Mouse (Mus musculus) kidney, embryonic 16.5 days (tissue): ENCODE measurements at regions not wholly inside any gene's neighbourhood (a gene's known extent, or its start where the extent isn't known, plus 50 kb on each side); places are given as distances from the start of the nearest gene placed in this dataset.

Experiments used
- ATAC-seq: fragments of 200-750 bp; cut with Nextera tagmentation; 2 replicates; pipeline ENCODE4 v1.8.0; 2017; ENCODE audit warnings: moderate TSS enrichment; ENCODE audit not compliant: low FRiP score, low TSS enrichment
- H3K27ac ChIP-seq: fragments of 300-500 bp; sonication (generic); 2 replicates; pipeline ENCODE4 v1.5.1; 2014; ENCODE audit warnings: low read length
- H3K27me3 ChIP-seq: fragments of 300-500 bp; sonication (generic); 2 replicates; pipeline ENCODE4 v1.6.1; 2014; ENCODE audit warnings: low read length, control low read depth, mixed read lengths; ENCODE audit not compliant: insufficient read depth
- H3K36me3 ChIP-seq: fragments of 300-500 bp; sonication (generic); 2 replicates; pipeline ENCODE4 v1.6.1; 2014; ENCODE audit warnings: low read length, control low read depth, mixed read lengths; ENCODE audit not compliant: insufficient read depth
- H3K4me1 ChIP-seq: fragments of 300-500 bp; sonication (generic); 2 replicates; pipeline ENCODE4 v1.6.1; 2014; ENCODE audit warnings: low read length, control low read depth, mixed read lengths; ENCODE audit not compliant: insufficient read depth
- H3K4me2 ChIP-seq: fragments of 300-500 bp; sonication (generic); replicated peaks from 2 replicates; pipeline ENCODE4 v1.6.1; 2014; ENCODE audit warnings: low read depth, low read length
- H3K4me3 ChIP-seq: fragments of 300-500 bp; sonication (generic); 2 replicates; pipeline ENCODE4 v1.5.1; 2014; ENCODE audit warnings: mild to moderate bottlenecking, low read length
- H3K9ac ChIP-seq: fragments of 300-500 bp; sonication (generic); replicated peaks from 2 replicates; pipeline ENCODE4 v1.6.1; 2014; ENCODE audit warnings: low read length
- H3K9me3 ChIP-seq: fragments of 300-500 bp; sonication (generic); 2 replicates; pipeline ENCODE4 v1.6.1; 2016; ENCODE audit warnings: low read length, control low read depth
- WGBS: fragments of 180-500 bp; shearing (Covaris S2); extraction: QIAGEN DNeasy Blood & Tissue Kit; methylation state at CpG from one replicate; pipeline ENCODE4 v1.1.7; 2014; 5-methylcytosine and 5-hydroxymethylcytosine counted together

DNA sequence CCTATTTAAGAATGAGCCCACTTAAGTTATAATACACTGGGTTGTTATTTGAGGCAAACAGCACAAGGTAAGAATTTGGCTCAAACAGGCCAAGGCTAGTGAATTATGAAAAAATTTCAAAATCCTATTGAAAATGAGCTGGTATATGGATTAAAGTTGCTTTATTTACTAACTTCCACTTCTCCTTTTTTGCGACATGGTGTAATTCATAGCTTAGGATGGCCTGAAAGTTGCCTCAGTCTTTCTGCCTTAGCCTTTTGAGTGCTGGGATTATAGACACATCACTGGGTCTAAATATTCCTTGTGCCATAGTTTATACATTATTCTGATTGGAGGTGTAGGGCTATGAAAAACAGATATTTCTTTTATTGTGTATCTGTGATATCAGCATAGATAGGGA is 81.9 kb downstream of the Edem1 start:
- Histone ChIP-seq H3K4me1 (no peaks in the 10 kb centered on the region), H3K9ac (no peak overlapping the region), H3K4me2 (no peak overlapping the region), H3K4me3 (no peak overlapping the region), H3K27ac (no peak overlapping the region), H3K36me3 (no peaks in the 10 kb centered on the region), H3K27me3 (no peaks in the 10 kb centered on the region), H3K9me3 (no peaks in the 10 kb centered on the region)
- 87% methylated on average over 1 of the region's 1 CpGs for WGBS
- ATAC-seq = no peak

DNA sequence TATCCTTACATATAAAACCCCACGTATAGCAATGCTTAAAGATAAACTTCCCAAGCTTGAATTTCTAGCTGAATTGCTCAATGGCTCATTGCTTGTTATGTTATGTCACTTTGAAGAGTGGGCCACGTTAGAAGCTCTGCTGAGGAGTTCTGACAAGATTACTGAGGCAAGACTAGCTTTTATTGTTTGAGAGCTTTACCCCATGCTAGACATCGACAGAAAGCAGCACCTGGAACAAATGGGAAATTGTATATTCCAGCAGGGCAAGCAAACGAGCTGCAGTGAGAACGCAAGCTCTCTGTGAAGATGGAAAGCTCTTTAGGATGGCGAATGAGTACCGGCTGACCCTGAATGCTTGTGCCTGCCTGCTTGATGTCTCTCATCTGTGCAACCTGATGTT is 84.1 kb downstream of the Edem1 start:
- no peaks in the 10 kb centered on the region for H3K36me3 ChIP-seq
- peak; percentile 70; the same call in 1 of the 2 replicates for ATAC-seq
- H3K27me3 ChIP-seq = no peaks in the 10 kb centered on the region
- 26% methylated on average over 7 of the region's 7 CpGs for WGBS
- H3K4me1 ChIP-seq = no peaks in the 10 kb centered on the region
- H3K9me3 ChIP-seq = no peaks in the 10 kb centered on the region
- H3K4me2 ChIP-seq = no peak overlapping the region
- no peak overlapping the region for H3K9ac ChIP-seq
- H3K27ac ChIP-seq = no peak overlapping the region
- no peak overlapping the region for H3K4me3 ChIP-seq

DNA sequence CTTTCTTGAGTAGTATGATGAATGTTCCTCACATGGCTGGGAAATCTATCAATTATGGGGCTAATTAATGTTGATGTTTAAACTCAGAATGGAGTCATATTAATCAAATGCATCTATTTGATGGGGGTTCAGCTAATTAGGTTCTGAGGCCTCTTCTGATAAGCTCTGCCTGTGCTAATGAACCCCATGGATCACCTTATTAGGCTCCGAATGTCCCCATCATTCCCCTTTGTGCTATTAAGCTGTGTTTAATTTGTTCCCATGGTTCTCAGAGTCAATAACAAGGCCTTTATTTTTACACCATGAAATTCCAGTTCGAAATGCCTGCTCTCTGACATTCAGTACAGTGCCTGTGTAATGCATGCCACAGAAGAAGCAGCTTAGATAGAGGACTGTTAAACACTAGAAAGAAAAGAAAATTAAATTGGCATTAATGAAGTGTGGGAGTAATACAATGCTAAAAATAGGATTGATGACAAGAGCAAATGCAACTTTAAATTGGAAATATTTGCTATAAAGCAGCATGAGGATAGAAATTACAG is 91.0 kb downstream of the Edem1 start:
- Histone ChIP-seq H3K36me3 (no peaks in the 10 kb centered on the region), H3K4me3 (no peak overlapping the region), H3K9me3 (no peaks in the 10 kb centered on the region), H3K4me2 (no peak overlapping the region), H3K4me1 (no peaks in the 10 kb centered on the region), H3K27ac (no peak overlapping the region), H3K9ac (no peak overlapping the region), H3K27me3 (no peaks in the 10 kb centered on the region)
- 80% methylated on average over 2 of the region's 2 CpGs for WGBS
- no peak for ATAC-seq

DNA sequence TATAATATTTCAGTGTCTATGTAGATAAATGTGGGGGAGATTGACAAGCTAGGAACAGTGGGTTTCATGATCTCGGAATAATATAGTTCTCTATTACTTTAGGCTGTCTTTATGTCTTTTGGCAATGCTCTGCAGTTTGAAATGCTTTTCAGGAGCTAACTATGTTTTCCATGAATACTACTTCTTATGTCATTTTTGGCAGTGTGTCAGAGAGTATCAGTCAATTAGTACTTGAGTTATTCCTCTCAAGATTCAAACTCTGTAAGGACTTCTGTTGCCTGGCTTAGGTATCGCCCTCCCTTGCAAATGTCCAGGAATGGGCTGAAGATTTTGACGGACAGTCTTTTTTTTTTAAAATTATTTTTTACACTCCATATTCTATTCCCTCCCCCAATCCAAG is 92.7 kb downstream of the Edem1 start:
- no peaks in the 10 kb centered on the region for H3K27me3 ChIP-seq
- no peak overlapping the region for H3K27ac ChIP-seq
- no peak for ATAC-seq
- no peaks in the 10 kb centered on the region for H3K9me3 ChIP-seq
- WGBS = 88% methylated on average over 3 of the region's 3 CpGs
- no peaks in the 10 kb centered on the region for H3K4me1 ChIP-seq
- no peaks in the 10 kb centered on the region for H3K36me3 ChIP-seq
- no peak overlapping the region for H3K9ac ChIP-seq
- no peak overlapping the region for H3K4me2 ChIP-seq
- H3K4me3 ChIP-seq = no peak overlapping the region

DNA sequence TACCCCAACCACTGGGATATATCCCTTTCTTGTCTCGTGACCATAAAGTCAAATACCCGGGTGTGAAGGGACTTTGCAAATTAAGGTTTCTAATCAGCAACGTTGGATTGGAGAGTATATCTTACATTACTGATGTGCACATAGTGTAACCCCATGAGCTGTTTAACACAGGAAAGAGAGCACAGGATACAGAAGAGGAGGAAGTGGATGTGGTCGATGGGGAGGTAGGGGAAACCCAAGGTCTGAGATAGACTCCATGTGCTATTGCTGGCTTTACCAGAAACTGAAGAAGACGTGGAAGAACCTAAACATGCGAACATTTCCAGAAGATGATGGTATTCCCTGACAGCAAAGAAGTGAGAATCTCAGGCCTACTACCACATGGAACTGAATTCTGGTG is 94.1 kb downstream of the Edem1 start:
- Histone ChIP-seq H3K9ac (no peak overlapping the region), H3K27me3 (no peaks in the 10 kb centered on the region), H3K4me3 (no peak overlapping the region), H3K4me2 (no peak overlapping the region), H3K27ac (no peak overlapping the region), H3K4me1 (no peaks in the 10 kb centered on the region), H3K36me3 (no peaks in the 10 kb centered on the region), H3K9me3 (no peaks in the 10 kb centered on the region)
- 79% methylated on average over 6 of the region's 6 CpGs for WGBS
- no peak for ATAC-seq

DNA sequence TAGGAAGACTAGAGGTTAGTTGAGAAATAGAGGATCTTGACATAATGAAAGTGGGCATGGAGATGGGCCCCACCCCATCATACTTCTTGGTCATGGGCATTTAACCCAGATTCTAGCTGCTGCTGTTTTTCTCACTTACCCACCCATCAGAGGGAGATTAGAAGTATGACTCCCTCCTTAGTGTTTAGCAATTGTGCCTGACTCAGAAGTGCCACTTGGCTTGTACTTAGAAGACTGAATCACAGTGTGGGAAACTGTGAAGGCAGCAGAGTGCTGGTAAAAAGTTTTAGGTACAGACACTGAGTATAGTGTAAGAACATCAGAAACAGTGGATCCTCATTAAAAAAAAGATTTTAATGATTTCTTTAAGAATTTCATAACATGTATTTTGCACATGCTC is 100.5 kb downstream of the Edem1 start:
- H3K4me3 ChIP-seq = no peak overlapping the region
- no peak overlapping the region for H3K9ac ChIP-seq
- H3K4me2 ChIP-seq = no peak overlapping the region
- no peaks in the 10 kb centered on the region for H3K4me1 ChIP-seq
- H3K36me3 ChIP-seq = no peaks in the 10 kb centered on the region
- H3K27ac ChIP-seq = no peak overlapping the region
- H3K9me3 ChIP-seq = no peaks in the 10 kb centered on the region
- no peaks in the 10 kb centered on the region for H3K27me3 ChIP-seq
- no peak for ATAC-seq

DNA sequence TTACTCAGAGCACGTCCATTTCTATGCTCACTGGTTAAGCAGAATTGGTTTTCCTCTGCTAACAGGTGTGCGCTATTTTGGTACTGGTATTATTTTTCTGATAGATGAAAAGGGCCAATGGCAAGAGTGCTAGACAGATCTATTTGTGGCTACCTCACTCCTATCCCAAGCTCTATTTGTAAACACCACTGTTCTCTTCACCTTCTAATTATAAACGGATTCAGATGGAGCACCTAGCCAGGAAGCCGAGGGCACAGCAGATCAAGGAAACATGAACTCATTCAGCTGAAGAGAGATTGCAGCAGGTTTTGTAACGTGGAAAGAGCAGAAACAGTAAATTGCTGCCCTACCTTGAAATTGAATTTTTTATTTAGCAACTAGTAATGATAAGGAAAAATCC is 110.2 kb downstream of the Edem1 start:
- 79% methylated on average over 5 of the region's 5 CpGs for WGBS
- Histone ChIP-seq H3K27me3 (no peaks in the 10 kb centered on the region), H3K27ac (no peak overlapping the region), H3K9me3 (no peaks in the 10 kb centered on the region), H3K36me3 (no peaks in the 10 kb centered on the region), H3K4me2 (no peak overlapping the region), H3K4me1 (no peaks in the 10 kb centered on the region), H3K9ac (no peak overlapping the region), H3K4me3 (no peak overlapping the region)
- ATAC-seq = no peak

DNA sequence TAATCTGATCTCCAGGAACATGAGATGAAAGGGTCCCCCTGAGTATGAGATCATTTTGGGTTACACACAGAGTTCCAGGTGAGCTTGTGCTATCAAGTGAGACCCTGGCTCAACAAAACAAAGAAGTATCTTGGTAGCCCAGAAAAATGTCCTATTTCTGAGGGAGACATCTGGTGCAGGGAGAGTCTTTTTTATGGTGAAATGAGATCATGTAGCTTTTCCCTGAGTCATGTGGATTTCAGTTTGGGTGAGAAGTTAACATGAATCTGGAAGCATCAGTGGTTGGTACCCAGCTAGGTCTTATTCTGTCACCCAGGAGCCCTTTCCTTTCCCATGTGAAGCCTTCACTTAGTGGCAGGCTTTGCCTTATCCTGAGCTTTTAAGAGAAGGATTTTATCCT is 113.8 kb downstream of the Edem1 start:
- H3K36me3 ChIP-seq = no peaks in the 10 kb centered on the region
- no peak overlapping the region for H3K4me3 ChIP-seq
- H3K4me2 ChIP-seq = no peak overlapping the region
- ATAC-seq = no peak
- H3K4me1 ChIP-seq = no peaks in the 10 kb centered on the region
- H3K9me3 ChIP-seq = no peaks in the 10 kb centered on the region
- no peak overlapping the region for H3K27ac ChIP-seq
- H3K9ac ChIP-seq = no peak overlapping the region
- no peaks in the 10 kb centered on the region for H3K27me3 ChIP-seq

DNA sequence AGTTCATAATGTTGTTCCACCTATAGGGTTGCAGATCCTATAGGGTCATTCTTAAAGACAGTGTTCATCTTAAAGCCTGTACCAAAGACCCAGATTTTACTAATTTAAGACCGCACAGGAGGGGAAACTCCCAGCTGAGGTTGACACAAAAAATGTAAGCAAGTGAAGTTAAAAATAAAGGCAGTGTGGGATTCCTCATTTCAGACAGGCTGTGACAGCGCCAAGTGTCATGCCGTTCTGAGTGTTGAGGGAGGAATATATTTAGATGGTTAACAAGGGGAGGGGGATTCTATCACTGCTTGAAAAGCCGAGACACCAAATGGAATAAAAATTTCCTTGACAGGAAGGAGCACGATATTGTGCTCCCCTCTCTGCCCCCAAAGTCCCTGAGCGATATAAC is 123.9 kb downstream of the Edem1 start:
- H3K4me1 ChIP-seq = no peaks in the 10 kb centered on the region
- no peaks in the 10 kb centered on the region for H3K27me3 ChIP-seq
- WGBS = 84% methylated on average over 6 of the region's 6 CpGs
- no peak overlapping the region for H3K4me3 ChIP-seq
- no peak for ATAC-seq
- H3K27ac ChIP-seq = no peak overlapping the region
- H3K36me3 ChIP-seq = no peaks in the 10 kb centered on the region
- no peaks in the 10 kb centered on the region for H3K9me3 ChIP-seq
- H3K9ac ChIP-seq = no peak overlapping the region
- no peak overlapping the region for H3K4me2 ChIP-seq

DNA sequence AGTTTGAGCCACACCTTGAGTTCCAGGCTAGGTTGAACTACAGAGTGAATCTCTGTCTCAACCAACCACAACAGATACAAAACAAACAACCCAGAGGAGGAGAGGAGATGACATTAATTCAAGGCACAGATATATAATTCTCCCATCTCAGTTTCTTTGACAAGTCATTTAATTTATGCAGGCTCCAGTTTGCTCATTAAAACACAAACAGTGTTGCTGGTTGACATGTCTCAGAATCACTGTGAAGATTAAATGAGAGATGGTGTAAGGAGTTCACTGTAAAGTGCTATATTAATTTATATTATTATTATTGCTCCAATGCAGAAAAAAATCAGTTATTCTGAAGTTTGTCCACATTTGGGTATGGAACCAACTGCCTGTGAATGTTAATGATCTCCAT is 134.4 kb downstream of the Edem1 start:
- no peak overlapping the region for H3K27ac ChIP-seq
- ATAC-seq = no peak

DNA sequence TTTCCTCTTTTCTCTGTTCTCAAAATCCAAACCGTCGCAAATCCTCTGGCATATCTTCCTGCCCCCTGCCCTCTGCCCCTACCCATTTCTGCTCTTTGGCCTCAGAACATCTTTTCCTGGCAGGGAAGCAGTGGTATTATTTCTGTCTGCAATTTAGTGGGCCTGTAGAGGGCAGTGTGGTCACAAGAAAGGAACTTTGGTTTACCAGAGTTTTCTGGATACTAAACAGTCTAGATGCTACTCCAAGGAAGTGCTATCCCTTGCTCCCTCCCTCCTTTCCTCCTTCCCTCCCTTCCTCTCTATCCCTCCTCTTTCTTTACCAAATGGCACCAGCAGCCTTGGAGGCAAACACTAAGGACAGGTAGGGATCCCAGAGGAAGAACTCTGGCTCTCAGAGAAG is 134.9 kb downstream of the Edem1 start:
- Histone ChIP-seq H3K4me3 (no peak overlapping the region), H3K4me2 (no peak overlapping the region), H3K9me3 (no peaks in the 10 kb centered on the region), H3K36me3 (no peaks in the 10 kb centered on the region), H3K9ac (no peak overlapping the region), H3K4me1 (no peaks in the 10 kb centered on the region), H3K27me3 (no peaks in the 10 kb centered on the region), H3K27ac (no peak overlapping the region)
- 6% methylated on average over 2 of the region's 2 CpGs for WGBS
- peak; percentile 67; the same call in 1 of the 2 replicates for ATAC-seq

More for the DNA sequence above, 134.4 kb downstream of the Edem1 start:
- Histone ChIP-seq H3K4me1 (no peaks in the 10 kb centered on the region), H3K4me3 (no peak overlapping the region), H3K36me3 (no peaks in the 10 kb centered on the region), H3K9ac (no peak overlapping the region), H3K9me3 (no peaks in the 10 kb centered on the region), H3K27me3 (no peaks in the 10 kb centered on the region), H3K4me2 (no peak overlapping the region)
